Mouse (Mus musculus): Measurements from ENCODE around the gene Wdr81. TPM values are rescaled to one million over a fixed set of nuclear protein-coding genes. Genes with fewer than 3 reads are reported as not detected.

Gene Wdr81
- polyA plus RNA-seq (2015; fragmentation: Illumina TruSeq; extraction: RNeasy Lipid Tissue Mini Kit (QIAGEN cat#74804); ENCODE audit: low read depth, low replicate concordance): 10.1 TPM

GRCm38 (mm10) chr11:75453991-75454930 is at the start of gene Wdr81:
Gene Wdr81 (minus strand): TSS chr11:75454717.

GRCm38 (mm10) chr11:75486601-75487285 is 32.2 kb upstream of the Wdr81 start, which contains the start of gene Prpf8:
Gene Prpf8 (plus strand): TSS chr11:75486816.

GRCm38 (mm10) chr11:75460844-75461742 is 6.6 kb upstream of the Wdr81 start, which contains the start of gene Tlcd2:
Gene Tlcd2 (plus strand): TSS chr11:75461715.

GRCm38 (mm10) chr11:75439363-75439762 is 15.2 kb downstream of the Wdr81 start, which contains the start of gene Serpinf2:
Gene Serpinf2 (minus strand): TSS chr11:75439591.

GRCm38 (mm10) chr11:75422013-75422792 is 32.3 kb downstream of the Wdr81 start, which contains the start of gene Serpinf1:
Gene Serpinf1 (minus strand): TSS chr11:75422701.

Other genes with a start within 250 kb of the Wdr81 start
- 56.3 TPM for gene Rpa1, start 106.4 kb downstream of the Wdr81 start, polyA plus RNA-seq (2015; fragmentation: Illumina TruSeq; extraction: RNeasy Lipid Tissue Mini Kit (QIAGEN cat#74804); ENCODE audit: low read depth, low replicate concordance)
- 8.3 TPM for gene Smyd4, start 106.3 kb downstream of the Wdr81 start, polyA plus RNA-seq (2015; fragmentation: Illumina TruSeq; extraction: RNeasy Lipid Tissue Mini Kit (QIAGEN cat#74804); ENCODE audit: low read depth, low replicate concordance)
- 18.2 TPM for gene Serpinf1, start 32.0 kb downstream of the Wdr81 start, polyA plus RNA-seq (2015; fragmentation: Illumina TruSeq; extraction: RNeasy Lipid Tissue Mini Kit (QIAGEN cat#74804); ENCODE audit: low read depth, low replicate concordance)
- 0.34 TPM for gene Serpinf2, start 15.1 kb downstream of the Wdr81 start, polyA plus RNA-seq (2015; fragmentation: Illumina TruSeq; extraction: RNeasy Lipid Tissue Mini Kit (QIAGEN cat#74804); ENCODE audit: low read depth, low replicate concordance)
- 1.2 TPM for gene Tlcd2, start 7.0 kb upstream of the Wdr81 start, polyA plus RNA-seq (2015; fragmentation: Illumina TruSeq; extraction: RNeasy Lipid Tissue Mini Kit (QIAGEN cat#74804); ENCODE audit: low read depth, low replicate concordance)
- gene Prpf8, start 32.1 kb upstream of the Wdr81 start, polyA plus RNA-seq (2015; fragmentation: Illumina TruSeq; extraction: RNeasy Lipid Tissue Mini Kit (QIAGEN cat#74804); ENCODE audit: low read depth, low replicate concordance): 68.6 TPM
- gene Rilp, start 55.4 kb upstream of the Wdr81 start, polyA plus RNA-seq (2015; fragmentation: Illumina TruSeq; extraction: RNeasy Lipid Tissue Mini Kit (QIAGEN cat#74804); ENCODE audit: low read depth, low replicate concordance): 1.1 TPM
- 1.3 TPM for gene Scarf1, start 58.8 kb upstream of the Wdr81 start, polyA plus RNA-seq (2015; fragmentation: Illumina TruSeq; extraction: RNeasy Lipid Tissue Mini Kit (QIAGEN cat#74804); ENCODE audit: low read depth, low replicate concordance)
- 23.8 TPM for gene Slc43a2, start 77.0 kb upstream of the Wdr81 start, polyA plus RNA-seq (2015; fragmentation: Illumina TruSeq; extraction: RNeasy Lipid Tissue Mini Kit (QIAGEN cat#74804); ENCODE audit: low read depth, low replicate concordance)
- gene Pitpna, start 133.4 kb upstream of the Wdr81 start, polyA plus RNA-seq (2015; fragmentation: Illumina TruSeq; extraction: RNeasy Lipid Tissue Mini Kit (QIAGEN cat#74804); ENCODE audit: low read depth, low replicate concordance): 282 TPM
- 39.6 TPM for gene Inpp5k, start 176.3 kb upstream of the Wdr81 start, polyA plus RNA-seq (2015; fragmentation: Illumina TruSeq; extraction: RNeasy Lipid Tissue Mini Kit (QIAGEN cat#74804); ENCODE audit: low read depth, low replicate concordance)
- 12.5 TPM for gene Myo1c, start 195.8 kb upstream of the Wdr81 start, polyA plus RNA-seq (2015; fragmentation: Illumina TruSeq; extraction: RNeasy Lipid Tissue Mini Kit (QIAGEN cat#74804); ENCODE audit: low read depth, low replicate concordance)
- gene Crk, start 224.5 kb upstream of the Wdr81 start, polyA plus RNA-seq (2015; fragmentation: Illumina TruSeq; extraction: RNeasy Lipid Tissue Mini Kit (QIAGEN cat#74804); ENCODE audit: low read depth, low replicate concordance): 122 TPM